Mouse (Mus musculus) liver, embryonic 11.5 days (tissue): ENCODE measurements around the gene Kcnq5. TPM values are rescaled to one million over a fixed set of nuclear protein-coding genes. Genes with fewer than 3 reads are reported as not detected.

Source experiments
- ATAC-seq: fragments of 200-750 bp; cut with Nextera tagmentation; replicated peaks from 2 replicates; pipeline ENCODE4 v1.8.0; 2017; ENCODE audit warnings: moderate number of reproducible peaks, mild to moderate bottlenecking, moderate TSS enrichment, moderate library complexity; ENCODE audit not compliant: low FRiP score
- DNase-seq: peaks from one replicate; pipeline ENCODE4 v3.0.0-alpha.2; 2017; ENCODE audit warnings: low spot score
- H3K27ac ChIP-seq: fragments of 300-500 bp; sonication (generic); 2 replicates; pipeline ENCODE4 v1.5.1; 2014; ENCODE audit warnings: mild to moderate bottlenecking, low read depth, low read length, control low read depth
- H3K27me3 ChIP-seq: fragments of 300-500 bp; sonication (generic); replicated peaks from 2 replicates; pipeline ENCODE4 v1.6.1; 2014; ENCODE audit warnings: low read length, mixed read lengths; ENCODE audit not compliant: control insufficient read depth, insufficient read depth
- H3K36me3 ChIP-seq: fragments of 300-500 bp; sonication (generic); 2 replicates; pipeline ENCODE4 v1.6.1; 2014; ENCODE audit warnings: mild to moderate bottlenecking, low read length, moderate library complexity, mixed read lengths; ENCODE audit not compliant: control insufficient read depth, insufficient read depth
- H3K4me1 ChIP-seq: fragments of 300-500 bp; sonication (generic); replicated peaks from 2 replicates; pipeline ENCODE4 v1.6.1; 2014; ENCODE audit warnings: low read length, mixed read lengths; ENCODE audit not compliant: control insufficient read depth, insufficient read depth
- H3K4me2 ChIP-seq: fragments of 300-500 bp; sonication (generic); 2 replicates; pipeline ENCODE4 v1.6.1; 2014; ENCODE audit warnings: mild to moderate bottlenecking, control low read depth, moderate library complexity
- H3K4me3 ChIP-seq: fragments of 300-500 bp; sonication (generic); 2 replicates; pipeline ENCODE4 v1.5.1; 2014; ENCODE audit warnings: low read depth, low read length, control low read depth
- H3K9ac ChIP-seq: fragments of 300-500 bp; sonication (generic); 2 replicates; pipeline ENCODE4 v1.6.1; 2014; ENCODE audit warnings: low read depth, low read length, control low read depth
- H3K9me3 ChIP-seq: fragments of 300-500 bp; sonication (generic); 2 replicates; pipeline ENCODE4 v1.6.1; 2016; ENCODE audit warnings: low read length, inconsistent platforms, mixed read lengths; ENCODE audit not compliant: control insufficient read depth
- WGBS: fragments of 180-500 bp; shearing (Covaris S2); extraction: QIAGEN DNeasy Blood & Tissue Kit; methylation state at CpG from one replicate; pipeline ENCODE4 v1.1.7; 2014; 5-methylcytosine and 5-hydroxymethylcytosine counted together
- polyA plus RNA-seq: library from polyadenylated mRNA; unstranded; fragments of >200 nt; fragmentation: Nextera tagmentation; extraction: Ambion mirVana; gene quantifications from 2 replicates; pipeline ENCODE4 v1.2.1, GENCODE M21; 2014

Gene Kcnq5
- 2.0 and 2.2 TPM in 2 replicates for polyA plus RNA-seq

DNA sequence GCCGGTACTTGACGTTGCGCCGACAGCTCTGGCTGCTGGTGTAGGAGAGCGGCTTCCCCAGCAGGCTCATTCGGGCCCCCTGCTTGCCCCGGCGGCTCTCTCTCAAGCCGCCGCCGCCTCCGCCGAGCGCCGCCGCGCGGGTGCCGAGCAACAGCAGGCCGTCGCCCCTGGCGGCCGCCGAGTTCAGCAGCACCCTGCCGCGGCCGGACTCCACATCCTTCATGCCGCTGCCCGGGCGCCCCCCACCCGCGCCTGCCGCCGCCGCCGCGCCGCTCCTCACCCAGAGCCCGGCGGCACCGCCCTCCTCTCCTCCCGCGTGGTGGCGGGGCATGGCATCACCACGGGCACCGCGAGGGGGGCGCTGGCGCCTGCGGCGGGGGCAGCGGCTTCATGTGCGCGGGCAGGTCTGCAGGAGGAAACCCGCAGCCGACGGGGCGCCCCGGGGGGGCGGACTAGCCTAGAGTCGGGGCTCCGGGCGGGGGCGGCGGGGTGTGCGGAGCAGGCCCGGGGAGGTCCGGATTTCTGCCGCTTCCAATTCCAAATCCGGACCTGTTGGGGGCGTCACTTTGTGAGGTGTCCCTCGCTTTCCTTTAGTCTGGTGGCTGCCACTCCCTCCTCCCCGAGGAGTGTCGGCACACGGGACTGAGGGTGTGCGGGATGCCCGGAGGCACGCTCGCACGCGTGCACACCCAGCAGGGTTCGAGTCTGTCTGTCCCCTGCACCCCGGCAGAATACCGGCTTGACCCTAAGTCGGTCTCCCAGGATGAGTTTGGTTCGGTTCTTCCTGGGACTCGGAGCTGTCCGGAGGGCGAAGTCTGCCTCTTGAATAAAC is at the start of gene Kcnq5:
Kcnq5 (minus strand) TSS at position 692 of the 832 bp plus-strand sequence.
- DNase-seq: peak; percentile 77
- peaks cover 14% of the 10 kb centered on the region for H3K4me1 ChIP-seq
- peaks cover 10% of the 10 kb centered on the region for H3K27me3 ChIP-seq
- no peaks in the 10 kb centered on the region for H3K9me3 ChIP-seq
- peak within 1 kb of the TSS; percentile 70 for H3K4me3 ChIP-seq
- H3K36me3 ChIP-seq: no peaks in the 10 kb centered on the region
- H3K9ac ChIP-seq: peak within 1 kb of the TSS; percentile 64
- WGBS: under 1% methylated on average over 62 of the region's 89 CpGs
- H3K27ac ChIP-seq: no peak within 1 kb of the TSS
- peak within 1 kb of the TSS; percentile 89 for H3K4me2 ChIP-seq
- peak; percentile 62 for ATAC-seq

DNA sequence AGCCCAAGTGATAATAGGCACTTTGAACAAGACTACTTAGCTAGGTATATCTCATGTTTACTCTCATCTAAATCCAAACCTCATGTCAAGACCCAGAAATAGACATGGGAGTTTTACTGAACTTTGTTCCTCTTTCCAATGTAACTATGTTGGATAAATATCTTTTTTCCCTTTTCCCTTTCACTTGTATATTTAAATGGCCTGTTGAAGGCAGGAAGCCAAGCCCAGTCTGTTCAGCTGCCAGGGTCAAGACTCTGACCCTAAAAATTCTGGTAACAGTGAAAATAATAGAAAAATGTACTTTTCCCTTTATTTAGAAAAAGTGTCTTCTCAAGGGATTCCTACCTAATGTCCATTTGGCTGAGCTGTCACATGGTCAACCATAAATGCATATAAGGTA is 18.0 kb upstream of the Kcnq5 start:
- no peak overlapping the region for H3K4me2 ChIP-seq
- H3K27ac ChIP-seq: no peak overlapping the region
- ATAC-seq: no peak
- H3K9me3 ChIP-seq: no peaks in the 10 kb centered on the region
- H3K9ac ChIP-seq: no peak overlapping the region
- no peak for DNase-seq
- H3K4me1 ChIP-seq: no peaks in the 10 kb centered on the region
- H3K36me3 ChIP-seq: no peaks in the 10 kb centered on the region
- H3K4me3 ChIP-seq: no peak overlapping the region
- no peaks in the 10 kb centered on the region for H3K27me3 ChIP-seq

DNA sequence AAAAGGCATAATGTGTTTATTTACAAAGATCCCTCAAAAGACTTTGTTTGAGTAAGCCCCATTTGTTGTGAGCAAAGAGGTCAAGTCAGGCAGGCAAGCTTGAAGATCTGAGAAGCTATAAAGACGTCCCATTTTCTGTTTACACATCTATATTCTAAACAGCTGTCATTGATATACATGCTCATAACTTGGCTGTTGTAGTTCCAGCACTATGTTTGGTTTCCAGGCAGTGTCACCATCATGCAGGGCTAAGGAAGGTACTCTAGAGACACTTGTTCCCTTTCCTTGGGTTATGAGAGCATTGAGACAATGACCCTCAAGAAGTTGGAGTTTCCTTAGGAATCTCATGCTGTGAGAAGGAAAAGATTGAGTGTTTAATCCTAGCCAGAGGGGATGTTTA is 17.6 kb upstream of the Kcnq5 start:
- H3K4me1 ChIP-seq: no peaks in the 10 kb centered on the region
- H3K27me3 ChIP-seq: no peaks in the 10 kb centered on the region
- H3K36me3 ChIP-seq: no peaks in the 10 kb centered on the region
- no peak overlapping the region for H3K9ac ChIP-seq
- H3K4me2 ChIP-seq: no peak overlapping the region
- no peak for DNase-seq
- ATAC-seq: no peak
- H3K27ac ChIP-seq: no peak overlapping the region
- H3K4me3 ChIP-seq: no peak overlapping the region
- WGBS: 53% methylated on average over 1 of the region's 1 CpGs
- H3K9me3 ChIP-seq: no peaks in the 10 kb centered on the region

DNA sequence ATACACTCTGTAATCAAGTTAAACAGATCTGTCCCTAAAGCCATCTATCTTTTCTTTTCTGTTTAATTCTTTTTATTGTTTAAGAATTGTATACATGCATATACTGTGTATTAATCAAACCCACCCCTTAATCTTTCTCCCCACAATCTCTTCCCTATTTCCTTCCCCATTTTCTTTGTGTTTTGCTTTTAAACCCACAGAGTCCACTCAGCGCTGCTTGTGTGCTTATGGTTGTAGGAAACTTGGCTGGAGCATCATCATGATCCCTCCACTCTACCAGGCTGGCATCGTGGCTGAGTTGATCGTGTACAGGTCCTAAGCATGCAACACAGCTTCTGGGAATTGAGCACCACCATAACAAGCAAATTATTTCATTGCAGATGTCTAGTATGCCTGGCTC is 12.3 kb upstream of the Kcnq5 start:
- DNase-seq: no peak
- Histone ChIP-seq H3K4me1 (no peaks in the 10 kb centered on the region), H3K9me3 (no peaks in the 10 kb centered on the region), H3K36me3 (no peaks in the 10 kb centered on the region), H3K4me3 (no peak overlapping the region), H3K27me3 (no peaks in the 10 kb centered on the region), H3K9ac (no peak overlapping the region), H3K4me2 (no peak overlapping the region), H3K27ac (no peak overlapping the region)
- no peak for ATAC-seq
- WGBS: 71% methylated on average over 3 of the region's 3 CpGs

DNA sequence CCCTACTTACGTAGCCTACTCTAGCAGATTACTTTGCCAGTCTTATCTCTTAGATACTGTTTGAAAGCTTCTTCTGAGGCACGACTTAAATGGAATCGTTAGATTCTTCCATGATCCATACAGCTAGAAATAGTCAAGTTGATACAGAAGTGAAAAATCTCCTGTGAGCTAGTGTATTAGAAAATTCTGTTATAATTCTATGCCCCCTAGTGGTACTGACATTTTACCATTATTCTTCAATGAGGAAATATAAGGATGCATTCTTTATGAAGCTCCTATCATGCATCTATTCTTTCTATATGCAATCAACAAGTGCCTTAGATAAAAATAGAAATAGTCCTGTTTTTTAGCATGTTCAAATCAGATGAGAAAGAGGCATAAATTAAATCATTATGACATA is 5.4 kb upstream of the Kcnq5 start:
- no peak for DNase-seq
- H3K27ac ChIP-seq: no peak overlapping the region

DNA sequence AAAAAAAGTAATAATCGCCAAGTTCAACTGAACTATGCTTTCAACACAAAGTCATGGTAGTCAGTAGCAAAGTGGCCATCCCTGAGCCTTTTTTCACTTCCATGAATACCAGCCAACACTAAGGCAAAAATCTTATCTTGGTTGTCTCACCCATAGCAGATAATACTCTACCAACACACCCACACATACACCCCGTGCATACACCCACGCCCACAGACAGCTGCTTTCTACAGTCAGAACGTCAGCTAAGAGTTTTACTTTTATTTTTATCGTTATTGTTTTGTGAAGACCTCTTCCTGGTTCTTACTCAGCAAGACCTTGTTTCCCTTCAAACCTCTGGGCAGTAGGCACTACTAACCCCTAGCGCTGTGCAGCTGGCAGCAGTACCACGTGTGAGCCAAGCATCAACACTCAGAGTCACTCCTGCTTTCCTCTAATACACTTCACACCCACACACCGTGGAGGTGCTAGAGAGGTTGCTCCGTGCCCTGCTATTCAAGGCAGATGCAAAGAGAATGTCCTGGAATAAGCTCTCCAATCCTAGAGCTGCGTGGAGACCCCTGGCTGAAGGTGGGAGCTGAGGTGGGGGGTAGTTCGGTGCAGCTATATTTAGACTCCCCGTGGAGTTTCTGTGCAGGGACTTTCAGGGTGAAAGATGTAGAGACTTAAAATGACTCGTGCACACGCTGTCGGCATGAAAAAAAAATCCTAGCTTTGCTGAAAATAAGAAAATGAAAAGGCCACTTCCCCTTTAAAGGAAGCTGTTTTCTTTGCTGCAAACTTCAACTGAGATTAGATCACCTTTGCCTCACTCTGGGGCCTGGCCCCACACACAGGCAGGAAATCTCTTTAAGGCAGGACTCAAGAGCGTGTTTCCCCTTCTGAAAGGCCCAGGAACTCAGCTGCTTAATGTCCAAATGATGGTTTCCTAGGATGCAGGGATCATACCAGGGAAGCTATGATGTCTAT is 1.4 kb upstream of the Kcnq5 start:
- Histone ChIP-seq H3K4me3 (no peak overlapping the region; the same call in 1 of the 2 replicates), H3K27me3 (peaks cover 10% of the 10 kb centered on the region), H3K36me3 (no peaks in the 10 kb centered on the region), H3K27ac (no peak overlapping the region), H3K4me2 (peak overlapping the region; percentile 89), H3K9me3 (no peaks in the 10 kb centered on the region), H3K9ac (no peak overlapping the region), H3K4me1 (peaks cover 14% of the 10 kb centered on the region)
- no peak for DNase-seq
- ATAC-seq: no peak
- WGBS: 32% methylated on average over 16 of the region's 16 CpGs

More for the DNA sequence above, 5.4 kb upstream of the Kcnq5 start:
- Histone ChIP-seq H3K36me3 (no peaks in the 10 kb centered on the region), H3K4me2 (no peak overlapping the region), H3K9me3 (no peaks in the 10 kb centered on the region), H3K9ac (no peak overlapping the region), H3K27me3 (peaks cover 3% of the 10 kb centered on the region), H3K4me1 (peaks cover 14% of the 10 kb centered on the region), H3K4me3 (no peak overlapping the region)
- 57% methylated on average over 3 of the region's 3 CpGs for WGBS
- no peak for ATAC-seq

DNA sequence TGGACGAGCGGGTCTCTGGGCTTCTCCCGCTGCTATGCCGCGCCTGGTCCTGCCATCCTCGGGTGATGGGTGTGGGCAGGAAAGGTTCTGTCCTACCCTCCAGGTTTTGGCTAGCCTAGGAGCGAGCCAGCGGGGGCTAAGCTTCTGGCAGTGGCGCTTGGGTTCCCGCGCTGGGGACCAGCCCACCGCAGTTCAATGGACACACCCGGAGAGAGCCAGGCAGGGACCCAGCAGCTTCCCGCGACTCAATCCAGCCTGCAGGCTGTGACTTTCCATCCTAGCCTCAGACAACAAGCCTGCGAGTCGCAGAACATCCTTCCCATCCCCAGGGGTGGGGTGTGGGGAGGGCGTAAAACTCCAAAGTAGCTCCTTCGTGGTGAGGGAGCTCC is 335 bp upstream of the Kcnq5 start:
- Histone ChIP-seq H3K4me2 (peak overlapping the region; percentile 89), H3K27ac (no peak overlapping the region), H3K4me1 (peaks cover 14% of the 10 kb centered on the region), H3K4me3 (peak overlapping the region; percentile 70), H3K36me3 (no peaks in the 10 kb centered on the region), H3K27me3 (peaks cover 10% of the 10 kb centered on the region), H3K9ac (peak overlapping the region; percentile 64), H3K9me3 (no peaks in the 10 kb centered on the region)
- no peak for DNase-seq
- peak; percentile 31; the same call in 1 of the 2 replicates for ATAC-seq
- 2% methylated on average over 19 of the region's 19 CpGs for WGBS

DNA sequence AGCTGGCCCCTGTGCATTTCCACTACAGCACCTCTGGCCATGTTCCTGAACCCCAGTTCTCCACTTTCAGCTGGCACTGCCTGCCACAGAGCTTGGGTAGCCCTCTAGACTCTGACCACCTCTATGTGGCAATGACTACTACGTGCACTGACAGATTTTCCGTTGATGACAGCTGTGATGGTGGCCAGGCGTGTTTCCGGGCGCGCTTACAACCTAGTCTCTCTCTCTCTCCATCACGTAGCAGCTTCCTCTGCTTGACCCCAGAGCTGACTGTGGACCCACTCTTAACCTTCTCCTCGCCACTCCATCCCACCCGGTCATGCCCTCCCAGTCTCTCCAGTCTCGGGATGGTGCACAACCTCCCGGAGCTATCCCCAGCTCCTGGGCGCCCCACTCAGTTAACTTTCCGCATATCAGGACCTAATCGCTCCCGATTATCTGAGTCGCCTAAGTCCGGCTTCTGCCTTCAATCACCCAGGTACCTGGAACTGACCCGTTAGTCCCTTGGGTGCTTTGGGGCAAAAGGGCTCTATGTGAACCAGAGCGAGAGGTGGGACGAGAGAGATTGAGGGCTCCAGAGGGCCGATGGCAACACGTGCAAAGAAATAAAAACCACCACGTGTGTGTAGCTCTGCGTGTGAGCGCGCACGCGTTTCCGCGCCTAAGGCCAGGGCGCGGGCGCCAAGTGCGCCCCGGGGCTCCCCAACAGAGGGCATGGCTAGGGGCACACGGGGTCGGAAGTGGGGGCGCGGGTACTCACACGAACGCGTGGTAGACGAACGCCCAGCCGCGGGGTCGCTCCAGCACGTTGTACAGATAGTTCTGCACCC is 1.1 kb downstream of the Kcnq5 start:
- peak; percentile 53 for DNase-seq
- Histone ChIP-seq H3K9ac (peak overlapping the region; percentile 64), H3K27ac (no peak overlapping the region)

More for the DNA sequence above, 1.1 kb downstream of the Kcnq5 start:
- Histone ChIP-seq H3K36me3 (no peaks in the 10 kb centered on the region), H3K9me3 (no peaks in the 10 kb centered on the region), H3K4me1 (peaks cover 14% of the 10 kb centered on the region), H3K4me3 (peak overlapping the region; percentile 70), H3K27me3 (peaks cover 10% of the 10 kb centered on the region), H3K4me2 (peak overlapping the region; percentile 89)
- ATAC-seq: peak; percentile 65
- WGBS: under 1% methylated on average over 48 of the region's 48 CpGs
